Mouse (Mus musculus): Measurements from ENCODE around the gene Rhag. TPM values are rescaled to one million over a fixed set of nuclear protein-coding genes. Genes with fewer than 3 reads are reported as not detected.

Rhag gene
- not detected in 2 replicates for polyA plus RNA-seq (2012; rRNA removed; ENCODE audit: low replicate concordance)

GRCm38 (mm10) chr17:40810934-40811333 is at the start of gene Rhag:
Gene Rhag (plus strand): TSS chr17:40811126.

GRCm38 (mm10) chr17:40806953-40807572 is 3.9 kb upstream of the Rhag start, which contains the start of gene Crisp2:
Gene Crisp2 (minus strand): TSS chr17:40807003.

GRCm38 (mm10) chr17:40879924-40880691 is 69.2 kb downstream of the Rhag start, which contains the start of gene 9130008F23Rik:
Gene 9130008F23Rik (minus strand): TSS chr17:40880559.

Other genes starting within 250 kb of the Rhag start
- gene Esp6, start 249.6 kb upstream of the Rhag start, polyA plus RNA-seq (2012; rRNA removed; ENCODE audit: low replicate concordance), result not detected in 2 replicates
- not detected in 2 replicates for gene Esp4, start 212.5 kb upstream of the Rhag start, polyA plus RNA-seq (2012; rRNA removed; ENCODE audit: low replicate concordance)
- gene Esp3, start 179.1 kb upstream of the Rhag start, polyA plus RNA-seq (2012; rRNA removed; ENCODE audit: low replicate concordance), result not detected in 2 replicates
- gene Esp1, start 84.0 kb upstream of the Rhag start, polyA plus RNA-seq (2012; rRNA removed; ENCODE audit: low replicate concordance), result not detected in 2 replicates
- gene Crisp2, start 4.1 kb upstream of the Rhag start, polyA plus RNA-seq (2012; rRNA removed; ENCODE audit: low replicate concordance), result not detected in 2 replicates
- gene 9130008F23Rik, start 69.4 kb downstream of the Rhag start, polyA plus RNA-seq (2012; rRNA removed; ENCODE audit: low replicate concordance), result 6.2 and 10.4 TPM in 2 replicates
- not detected in 2 replicates for gene Glyatl3, start 103.2 kb downstream of the Rhag start, polyA plus RNA-seq (2012; rRNA removed; ENCODE audit: low replicate concordance)
- gene Mut, start 123.6 kb downstream of the Rhag start, polyA plus RNA-seq (2012; rRNA removed; ENCODE audit: low replicate concordance), result 1.9 and 2.8 TPM in 2 replicates
- gene Cenpq, start 123.9 kb downstream of the Rhag start, polyA plus RNA-seq (2012; rRNA removed; ENCODE audit: low replicate concordance), result 0.14 and 0.40 TPM in 2 replicates

All from duodenum, adult 2 months (tissue).